Mouse (Mus musculus): Measurements from ENCODE around the gene Dock8.
"Not testable (repeated sequence)": the region's sequence is repeated elsewhere in the genome, so short reads cannot be mapped to it uniquely, and the experiment has no call there.

Dock8 gene

DNA sequence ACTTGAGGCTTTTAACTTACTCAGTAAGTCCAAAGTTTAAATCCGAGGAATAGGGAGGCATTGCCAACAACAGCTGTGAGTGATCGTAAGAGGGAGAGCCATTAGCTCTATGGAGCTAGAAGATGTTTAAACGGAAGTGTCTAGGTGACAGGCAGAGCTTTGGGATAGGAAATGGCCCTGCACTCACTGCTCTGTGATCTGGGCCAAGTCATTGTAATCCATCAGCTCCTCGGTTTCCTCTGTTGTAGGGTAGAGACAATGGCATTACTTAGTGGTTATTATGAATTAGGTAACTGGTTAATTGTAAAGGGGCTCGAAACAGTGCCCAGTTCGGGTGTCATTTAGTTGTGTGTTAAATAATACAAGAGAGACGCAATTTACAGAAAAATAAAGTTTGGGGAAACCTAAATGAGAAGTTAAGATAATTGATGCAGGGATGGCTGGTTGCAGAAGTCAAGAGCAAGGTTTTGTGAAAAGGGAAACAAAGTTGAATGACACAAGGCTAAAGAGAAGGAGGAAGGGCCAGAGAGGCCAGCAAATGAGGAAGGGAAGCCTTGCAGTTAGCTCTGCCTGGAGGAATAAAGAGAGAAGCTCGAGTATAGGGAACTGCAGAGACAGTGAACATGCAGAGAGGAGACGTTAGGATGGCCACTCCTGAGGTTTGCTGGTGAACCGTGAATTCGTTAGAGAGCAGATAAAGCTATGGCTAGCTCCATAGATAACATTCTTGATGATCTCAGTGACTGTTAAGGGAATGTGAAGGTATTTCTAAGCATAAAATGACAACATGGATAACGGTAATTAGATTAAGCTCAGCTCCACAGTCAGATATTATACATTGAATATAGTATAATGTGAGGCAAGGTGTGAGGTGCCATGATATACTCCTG, 2.3 kb upstream of the Dock8 start:
- in situ Hi-C loops (cut with MboI; ENCODE audit: low sequenced_read_pairs): no loop called here

GRCm38 (mm10) chr19:24998561-24998960, 773 bp upstream of the Dock8 start:
- in situ Hi-C loops (cut with MboI; ENCODE audit: low sequenced_read_pairs): no loop called here

- in situ Hi-C loops (cut with MboI; ENCODE audit: low sequenced_read_pairs): no loop called here
These were observed 819 bp downstream of the Dock8 start for GRCm38 (mm10) chr19:25000153-25000552.

GRCm38 (mm10) chr19:25002032-25002431, 2.7 kb downstream of the Dock8 start:
- in situ Hi-C loops (cut with MboI; ENCODE audit: low sequenced_read_pairs): no loop called here

DNA sequence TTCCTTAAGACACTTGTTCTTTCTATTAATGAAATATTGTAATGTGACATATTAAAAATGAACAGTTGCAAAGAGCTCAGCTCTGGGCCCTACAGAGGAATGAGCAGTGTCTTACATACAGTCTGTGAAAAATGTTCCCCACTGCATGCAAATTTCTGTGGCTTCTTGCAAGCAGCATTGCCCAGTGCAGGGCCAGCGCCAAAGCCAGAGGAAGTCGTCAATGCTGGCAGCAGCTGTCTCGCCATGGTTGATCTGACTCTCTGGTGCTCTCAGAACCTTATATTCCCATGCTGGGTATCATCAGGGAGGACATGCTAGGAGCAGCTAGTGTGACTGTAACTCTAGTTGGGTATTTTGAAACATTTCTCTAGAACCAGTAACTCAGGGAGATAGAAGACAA, 3.5 kb downstream of the Dock8 start:
- in situ Hi-C loops (cut with MboI; ENCODE audit: low sequenced_read_pairs): no loop called here

GRCm38 (mm10) chr19:25003810-25004209, 4.5 kb downstream of the Dock8 start:
- in situ Hi-C loops (cut with MboI; ENCODE audit: low sequenced_read_pairs): no loop called here

DNA sequence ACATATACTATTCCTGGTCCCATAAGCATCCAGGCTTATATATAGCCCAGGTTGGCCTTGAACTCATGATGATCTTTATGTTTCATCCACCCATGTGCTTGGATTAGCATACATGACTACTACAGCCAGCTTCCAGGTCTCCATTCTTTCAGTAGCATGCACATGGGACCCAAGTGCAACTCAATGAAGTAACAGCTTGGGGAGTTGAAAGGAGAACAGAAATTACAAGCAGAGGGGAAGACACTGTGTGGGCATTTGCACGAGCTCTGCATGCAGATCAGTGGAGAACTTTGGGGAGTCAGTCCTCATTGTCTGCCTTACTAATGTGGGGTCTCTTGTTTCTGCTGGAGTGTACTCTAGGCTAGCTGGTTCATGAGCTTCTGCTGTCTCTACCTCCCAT, 7.4 kb downstream of the Dock8 start:
- in situ Hi-C loops (cut with MboI; ENCODE audit: low sequenced_read_pairs): no loop called here

GRCm38 (mm10) chr19:25008509-25008908, 9.2 kb downstream of the Dock8 start:
- in situ Hi-C loops (cut with MboI; ENCODE audit: low sequenced_read_pairs): no loop called here

- in situ Hi-C loops (cut with MboI; ENCODE audit: low sequenced_read_pairs): no loop called here
These were observed 23.4 kb downstream of the Dock8 start for GRCm38 (mm10) chr19:25022766-25023165.

GRCm38 (mm10) chr19:25031765-25032164, 32.4 kb downstream of the Dock8 start:
- in situ Hi-C loops (cut with MboI; ENCODE audit: low sequenced_read_pairs): no loop called here

GRCm38 (mm10) chr19:25033008-25033407, 33.7 kb downstream of the Dock8 start:
- in situ Hi-C loops (cut with MboI; ENCODE audit: low sequenced_read_pairs): not testable (repeated sequence)

- in situ Hi-C loops (cut with MboI; ENCODE audit: low sequenced_read_pairs): no loop called here
These were observed 36.5 kb downstream of the Dock8 start for GRCm38 (mm10) chr19:25035825-25036224.

GRCm38 (mm10) chr19:25036784-25037183, 37.5 kb downstream of the Dock8 start:
- in situ Hi-C loops (cut with MboI; ENCODE audit: low sequenced_read_pairs): no loop called here

DNA sequence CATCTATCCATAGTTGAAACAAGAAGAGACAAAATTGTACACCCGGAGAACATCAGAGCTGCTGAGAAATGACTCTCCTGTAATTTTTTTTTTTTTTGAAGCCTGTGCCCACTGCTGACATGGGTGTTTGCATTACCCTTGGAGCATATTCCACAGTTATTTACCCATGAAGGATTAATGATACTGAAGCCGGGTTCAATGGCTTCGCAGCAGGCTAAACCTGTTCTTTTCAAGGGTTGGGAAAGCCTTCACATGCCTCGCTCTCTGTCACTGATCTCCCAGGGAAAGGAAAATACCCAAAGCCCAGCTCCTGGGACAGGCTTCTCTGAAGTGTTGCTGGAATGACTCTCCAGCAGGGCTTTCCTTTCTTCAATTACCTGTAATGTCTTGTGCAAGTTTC, 37.9 kb downstream of the Dock8 start:
- in situ Hi-C loops (cut with MboI; ENCODE audit: low sequenced_read_pairs): no loop called here

DNA sequence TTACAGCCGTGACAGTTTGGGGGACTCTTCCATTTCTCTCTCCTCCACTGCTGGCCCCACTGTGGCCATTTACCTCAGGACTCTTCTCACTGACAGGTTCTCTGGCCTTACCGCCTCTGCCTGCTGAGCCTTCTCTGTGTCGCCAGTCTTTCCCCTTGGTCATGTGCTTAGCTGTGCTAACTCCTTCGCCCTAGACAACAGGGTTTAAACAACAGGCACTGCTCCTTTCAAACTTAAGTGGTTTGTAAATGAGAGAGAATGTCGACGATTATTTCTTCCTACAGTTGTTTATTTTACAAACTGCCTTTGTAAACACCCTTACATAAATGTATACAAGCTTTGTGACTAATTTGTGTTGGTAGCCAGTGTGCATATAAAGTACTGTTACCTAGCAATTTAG, 39.0 kb downstream of the Dock8 start:
- in situ Hi-C loops (cut with MboI; ENCODE audit: low sequenced_read_pairs): no loop called here

DNA sequence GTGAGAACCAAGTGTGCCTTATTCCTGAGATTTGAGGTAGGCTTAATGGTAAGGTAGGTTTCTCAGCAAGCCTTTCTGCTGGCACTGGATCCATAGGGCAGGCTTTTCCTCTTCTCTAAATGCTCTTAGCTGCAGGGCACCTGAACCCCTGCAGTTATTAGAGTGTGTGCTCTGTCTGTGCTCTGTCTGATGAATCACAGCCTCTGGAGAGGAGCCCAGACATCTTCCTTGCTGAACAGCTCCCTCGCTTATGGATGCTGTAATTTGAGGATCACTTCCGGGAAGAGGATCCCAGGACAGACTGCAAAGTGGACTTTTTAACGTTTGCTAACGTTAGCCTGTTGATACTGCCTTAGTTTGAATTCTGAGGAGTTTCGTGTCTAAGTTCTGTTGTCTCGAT, 41.9 kb downstream of the Dock8 start:
- in situ Hi-C loops (cut with MboI; ENCODE audit: low sequenced_read_pairs): no loop called here

GRCm38 (mm10) chr19:25042973-25043372, 43.6 kb downstream of the Dock8 start:
- in situ Hi-C loops (cut with MboI; ENCODE audit: low sequenced_read_pairs): no loop called here

GRCm38 (mm10) chr19:25044057-25044456, 44.7 kb downstream of the Dock8 start:
- in situ Hi-C loops (cut with MboI; ENCODE audit: low sequenced_read_pairs): no loop called here

DNA sequence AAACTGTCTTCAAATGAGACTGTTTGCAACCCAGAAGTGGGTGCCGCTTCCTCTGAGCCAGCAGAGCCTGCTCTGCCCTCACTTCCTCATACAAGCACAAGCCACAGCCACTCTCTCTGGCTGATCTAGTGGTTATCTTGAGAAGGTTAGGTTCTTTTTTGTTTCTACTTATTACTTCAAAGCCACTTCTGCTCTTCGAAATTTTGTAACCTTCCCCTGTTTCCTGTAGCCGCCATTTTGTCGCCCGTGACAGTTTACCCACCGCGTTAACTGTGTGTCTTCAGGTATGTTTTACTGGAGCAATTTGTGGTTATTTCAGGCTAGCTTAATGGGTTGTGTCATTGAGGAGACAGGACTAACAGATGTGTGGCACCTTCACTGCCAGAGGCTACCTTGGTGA, 53.0 kb downstream of the Dock8 start:
- in situ Hi-C loops (cut with MboI; ENCODE audit: low sequenced_read_pairs): no loop called here

DNA sequence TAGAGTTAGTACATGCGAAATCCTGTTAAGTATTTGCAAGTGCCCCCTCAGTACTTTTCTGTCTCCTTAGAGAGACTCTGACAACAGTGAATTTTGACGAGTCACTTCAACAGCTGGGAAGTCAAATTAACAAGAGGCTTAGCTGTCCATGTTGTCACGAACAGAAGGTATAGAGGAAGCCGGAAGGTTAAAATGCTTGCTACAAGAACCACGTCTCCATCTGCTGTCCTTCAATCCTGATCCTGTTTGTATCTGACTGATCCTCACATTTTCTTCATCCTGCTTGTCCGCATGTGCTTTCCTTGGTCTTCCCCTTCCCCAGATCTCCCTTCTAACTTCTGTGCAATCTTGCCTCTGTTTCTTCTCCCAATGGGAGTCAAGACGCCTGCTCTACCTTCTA, 53.8 kb downstream of the Dock8 start:
- in situ Hi-C loops (cut with MboI; ENCODE audit: low sequenced_read_pairs): no loop called here

DNA sequence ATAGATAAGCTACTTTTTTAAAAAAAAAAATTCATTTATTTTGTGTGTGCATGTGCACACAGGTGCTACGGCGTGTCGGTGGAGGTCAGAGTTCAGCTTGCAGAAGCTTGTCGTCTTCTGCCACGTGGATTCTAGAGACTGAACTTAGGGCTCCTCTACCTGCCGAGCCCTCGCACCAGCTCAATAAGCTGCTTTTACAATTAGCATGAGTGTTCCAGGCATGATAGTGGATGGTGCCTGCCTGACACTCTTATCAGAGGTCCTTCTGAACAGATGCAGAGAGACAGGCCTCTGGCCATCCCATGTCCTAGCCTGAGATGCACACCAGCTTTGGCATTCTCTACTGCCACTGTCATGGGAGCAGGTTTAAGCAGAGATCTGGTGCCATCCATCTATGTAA, 55.7 kb downstream of the Dock8 start:
- in situ Hi-C loops (cut with MboI; ENCODE audit: low sequenced_read_pairs): no loop called here

DNA sequence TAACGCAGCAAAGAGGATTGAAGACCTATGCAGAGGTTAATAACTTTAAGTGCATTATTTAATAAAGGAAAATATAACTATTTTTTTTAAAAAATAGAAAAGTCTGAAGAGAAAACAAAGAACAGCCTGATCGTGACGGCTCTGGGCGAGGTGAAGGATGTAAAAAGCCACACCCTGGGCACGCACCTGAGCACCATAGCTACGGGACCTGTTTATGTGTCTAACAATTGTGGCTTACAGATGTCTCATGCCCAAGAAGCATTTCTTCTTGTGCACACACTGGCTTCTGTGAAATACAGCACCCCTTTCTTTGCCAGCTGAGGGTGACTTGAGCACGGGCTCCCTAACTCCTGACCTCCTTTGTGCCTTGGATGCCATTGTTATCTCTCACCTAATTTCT, 56.2 kb downstream of the Dock8 start:
- in situ Hi-C loops (cut with MboI; ENCODE audit: low sequenced_read_pairs): no loop called here

- in situ Hi-C loops (cut with MboI; ENCODE audit: low sequenced_read_pairs): no loop called here
These were observed 56.9 kb downstream of the Dock8 start for GRCm38 (mm10) chr19:25056224-25056623.
